Mouse (Mus musculus): Measurements from ENCODE around the gene Itpa. TPM values are rescaled to one million over a fixed set of nuclear protein-coding genes. Genes with fewer than 3 reads are reported as not detected.

Gene Itpa
- polyA plus RNA-seq (2015; fragmentation: Nextera tagmentation; extraction: Ambion mirVana): 41.0 and 44.8 TPM in 2 replicates

DNA sequence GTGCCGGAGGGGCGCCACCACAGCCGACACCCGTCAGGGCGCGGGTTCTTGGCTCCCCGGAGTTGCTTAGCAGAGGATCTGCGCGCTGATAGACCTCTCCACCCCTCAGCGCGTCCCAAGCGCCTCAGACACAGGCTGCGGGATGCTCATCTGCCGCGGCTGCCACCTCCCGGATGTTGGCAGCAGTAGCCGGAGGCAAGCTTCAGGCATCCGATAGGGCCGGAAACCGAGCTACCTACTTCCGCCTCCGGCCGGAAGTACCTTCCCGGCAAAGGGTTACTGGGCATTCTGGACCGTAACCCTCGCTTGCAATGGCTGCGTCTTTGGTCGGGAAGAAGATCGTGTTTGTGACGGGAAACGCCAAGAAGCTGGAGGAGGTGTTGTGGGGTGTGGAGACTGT, at the start of gene Itpa:
Gene Itpa (plus strand): TSS at position 52 of the 400 bp plus-strand sequence.
- Histone ChIP-seq H3K27ac (replicated peaks) (peak within 1 kb of the TSS; percentile 85), H3K27me3 (no peaks in the 10 kb centered on the region), H3K9me3 (replicated peaks) (no peaks in the 10 kb centered on the region), H3K4me2 (peak within 1 kb of the TSS; percentile 75), H3K4me1 (replicated peaks) (peaks cover 62% of the 10 kb centered on the region), H3K4me3 (replicated peaks) (peak within 1 kb of the TSS; percentile 85), H3K36me3 (replicated peaks) (peaks cover 28% of the 10 kb centered on the region), H3K9ac (peak within 1 kb of the TSS; percentile 73)
- under 1% methylated on average over 31 of the region's 31 CpGs for WGBS (ENCODE audit: insufficient replicate concordance)
- peak; percentile 64 for ATAC-seq (ENCODE audit: insufficient read depth)

- H3K9me3 ChIP-seq (replicated peaks): no peaks in the 10 kb centered on the region
- peaks cover 54% of the 10 kb centered on the region for H3K36me3 ChIP-seq (replicated peaks)
- WGBS (ENCODE audit: insufficient replicate concordance): 81% methylated on average over 7 of the region's 7 CpGs
Measured at GRCm38 (mm10) chr2:130618972-130619371, 48.4 kb upstream of the Itpa start.

DNA sequence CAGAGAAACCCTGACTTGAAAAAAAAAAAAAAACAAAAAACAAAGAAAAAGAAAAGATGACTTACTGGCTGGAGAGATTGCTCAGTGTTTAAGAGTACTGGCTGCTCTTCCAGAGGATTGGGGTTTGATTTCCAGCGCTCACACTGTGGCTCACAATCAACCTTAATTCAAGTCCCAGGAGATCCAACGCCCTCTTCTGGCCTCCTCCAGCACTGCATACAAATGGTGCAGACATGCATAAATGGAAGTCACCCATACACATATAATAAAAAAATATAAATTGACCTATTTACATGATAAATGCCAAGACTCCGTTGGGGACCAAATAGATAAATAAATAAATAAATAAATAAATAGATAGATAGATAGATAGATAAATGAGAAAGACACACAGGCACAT, 39.0 kb upstream of the Itpa start:
- WGBS (ENCODE audit: insufficient replicate concordance): 53% methylated on average over 3 of the region's 3 CpGs
- ATAC-seq (ENCODE audit: insufficient read depth): no peak
- peak overlapping the region; percentile 85 for H3K4me2 ChIP-seq
- H3K36me3 ChIP-seq (replicated peaks): peaks cover 35% of the 10 kb centered on the region
- H3K9ac ChIP-seq: peak overlapping the region; percentile 80; the same call in 1 of the 2 replicates
- no peaks in the 10 kb centered on the region for H3K9me3 ChIP-seq (replicated peaks)
- H3K4me1 ChIP-seq (replicated peaks): peaks cover 21% of the 10 kb centered on the region
- peak overlapping the region; percentile 83 for H3K4me3 ChIP-seq (replicated peaks)
- no peak overlapping the region for H3K27ac ChIP-seq (replicated peaks)
- H3K27me3 ChIP-seq: peaks cover 19% of the 10 kb centered on the region

More at GRCm38 (mm10) chr2:130618972-130619371, 48.4 kb upstream of the Itpa start:
- no peak overlapping the region for H3K4me3 ChIP-seq (replicated peaks)
- no peaks in the 10 kb centered on the region for H3K4me1 ChIP-seq (replicated peaks)
- no peaks in the 10 kb centered on the region for H3K27me3 ChIP-seq
- H3K27ac ChIP-seq (replicated peaks): no peak overlapping the region
- no peak for ATAC-seq (ENCODE audit: insufficient read depth)
- H3K9ac ChIP-seq: no peak overlapping the region
- no peak overlapping the region for H3K4me2 ChIP-seq

- Histone ChIP-seq H3K9ac (peak overlapping the region; percentile 80), H3K27ac (replicated peaks) (peak overlapping the region; percentile 80), H3K9me3 (replicated peaks) (no peaks in the 10 kb centered on the region), H3K4me2 (peak overlapping the region; percentile 85), H3K4me3 (replicated peaks) (peak overlapping the region; percentile 83), H3K4me1 (replicated peaks) (peaks cover 22% of the 10 kb centered on the region), H3K36me3 (replicated peaks) (peaks cover 28% of the 10 kb centered on the region), H3K27me3 (peaks cover 27% of the 10 kb centered on the region)
- ATAC-seq (ENCODE audit: insufficient read depth): peak; percentile 70
- 1% methylated on average over 37 of the region's 37 CpGs for WGBS (ENCODE audit: insufficient replicate concordance)
Measured at GRCm38 (mm10) chr2:130629080-130629838, 38.2 kb upstream of the Itpa start.

DNA sequence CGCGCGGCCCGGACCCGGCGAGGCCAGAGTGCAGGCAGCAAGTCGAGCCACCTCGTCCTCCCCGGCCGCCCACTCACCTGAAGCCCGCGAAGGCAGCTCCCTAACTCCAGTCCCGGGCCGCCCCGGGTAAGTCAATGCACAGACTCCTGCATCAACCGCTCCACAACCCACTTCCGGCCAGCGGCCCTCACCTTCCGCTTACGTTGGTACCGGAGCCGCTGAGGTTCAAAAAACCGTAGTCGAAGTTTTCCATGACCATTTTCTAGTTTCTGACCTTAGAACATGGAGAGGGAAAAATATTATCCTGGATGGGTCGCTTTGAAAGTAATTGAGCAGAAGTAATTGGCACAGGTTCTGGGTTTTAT, 37.6 kb upstream of the Itpa start, which contains the start of the genes Fastkd5 and Ubox5:
Gene Fastkd5 (minus strand): TSS at position 189 of the 365 bp plus-strand sequence.
Gene Ubox5 (minus strand): TSS at position 200 of the 365 bp plus-strand sequence.
- Histone ChIP-seq H3K4me3 (replicated peaks) (peak within 1 kb of the TSS; percentile 83), H3K27me3 (peaks cover 33% of the 10 kb centered on the region), H3K27ac (replicated peaks) (peak within 1 kb of the TSS; percentile 80), H3K4me1 (replicated peaks) (peaks cover 28% of the 10 kb centered on the region), H3K9me3 (replicated peaks) (no peaks in the 10 kb centered on the region), H3K4me2 (peak within 1 kb of the TSS; percentile 85), H3K9ac (peak within 1 kb of the TSS; percentile 80), H3K36me3 (replicated peaks) (peaks cover 23% of the 10 kb centered on the region)
- ATAC-seq (ENCODE audit: insufficient read depth): peak; percentile 84
- under 1% methylated on average over 25 of the region's 25 CpGs for WGBS (ENCODE audit: insufficient replicate concordance)

DNA sequence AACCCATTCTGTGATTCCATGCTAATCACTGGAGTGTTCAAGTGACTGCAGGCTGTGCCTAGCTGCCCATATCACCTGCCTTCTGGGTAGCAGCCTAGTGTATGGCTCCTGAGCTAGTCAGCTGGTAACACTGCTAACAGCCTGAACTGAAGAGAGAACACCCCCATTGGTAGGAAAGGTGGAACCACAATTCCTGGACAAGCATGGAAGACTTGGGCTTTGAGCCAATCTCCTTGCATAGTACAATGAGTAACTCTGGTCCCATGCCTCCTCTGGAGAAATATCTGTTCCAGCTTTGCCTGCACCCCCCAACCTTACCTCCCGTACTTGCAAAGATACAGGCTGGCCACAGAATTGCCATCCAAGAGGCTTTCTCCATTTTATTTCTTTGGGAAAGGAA, 35.0 kb upstream of the Itpa start:
- WGBS (ENCODE audit: insufficient replicate concordance): 57% methylated on average over 1 of the region's 1 CpGs
- Histone ChIP-seq H3K27me3 (peaks cover 59% of the 10 kb centered on the region), H3K4me1 (replicated peaks) (peaks cover 43% of the 10 kb centered on the region)

DNA sequence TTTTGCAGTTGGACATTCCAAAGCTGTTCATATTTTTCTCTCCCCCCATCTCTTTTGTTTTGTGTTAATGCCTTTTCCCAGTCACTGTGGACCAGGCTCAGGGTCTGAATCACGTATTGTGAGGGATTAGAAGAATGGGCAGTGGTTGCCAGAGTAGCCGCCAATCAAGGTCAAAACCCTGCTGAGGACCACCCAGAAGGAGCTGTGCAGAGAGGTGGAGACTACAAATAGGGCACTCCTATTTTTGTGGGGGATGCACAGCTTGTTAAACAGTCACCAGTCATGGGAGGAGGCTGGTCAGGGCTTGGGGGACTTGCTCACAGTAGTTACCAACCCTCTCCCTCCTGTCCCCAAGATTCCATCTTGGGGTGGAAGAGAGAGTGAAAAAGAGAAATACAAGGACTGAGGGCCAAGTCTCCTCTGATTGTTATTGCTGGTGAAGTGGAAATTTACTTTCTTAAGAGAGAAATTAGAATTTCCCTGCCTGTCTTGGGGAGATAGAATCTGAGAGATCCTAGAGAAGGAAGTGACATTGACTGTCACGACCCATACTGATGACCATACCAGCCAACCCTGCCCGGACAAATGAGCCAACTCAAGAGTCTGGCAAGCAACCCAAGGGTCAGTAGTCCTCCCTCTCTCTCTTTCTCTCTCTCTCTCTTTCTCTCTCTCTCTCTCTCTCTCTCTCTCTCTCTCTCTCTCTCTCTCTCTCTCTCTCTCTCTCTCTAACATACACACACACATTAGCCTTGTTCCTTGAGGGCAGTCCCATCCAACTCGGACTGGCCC, 34.3 kb upstream of the Itpa start:
- no peak overlapping the region for H3K27ac ChIP-seq (replicated peaks)
- H3K9me3 ChIP-seq (replicated peaks): no peaks in the 10 kb centered on the region
- H3K9ac ChIP-seq: no peak overlapping the region
- WGBS (ENCODE audit: insufficient replicate concordance): 49% methylated on average over 5 of the region's 5 CpGs
- peaks cover 5% of the 10 kb centered on the region; the same call in 1 of the 2 replicates for H3K36me3 ChIP-seq (replicated peaks)
- H3K4me2 ChIP-seq: no peak overlapping the region
- no peak for ATAC-seq (ENCODE audit: insufficient read depth)
- H3K27me3 ChIP-seq: peaks cover 66% of the 10 kb centered on the region
- peaks cover 43% of the 10 kb centered on the region for H3K4me1 ChIP-seq (replicated peaks)
- no peak overlapping the region for H3K4me3 ChIP-seq (replicated peaks)

More for the DNA sequence above, 35.0 kb upstream of the Itpa start:
- Histone ChIP-seq H3K4me2 (no peak overlapping the region), H3K36me3 (replicated peaks) (peaks cover 11% of the 10 kb centered on the region), H3K9me3 (replicated peaks) (no peaks in the 10 kb centered on the region), H3K9ac (no peak overlapping the region), H3K4me3 (replicated peaks) (no peak overlapping the region), H3K27ac (replicated peaks) (no peak overlapping the region)
- ATAC-seq (ENCODE audit: insufficient read depth): no peak

DNA sequence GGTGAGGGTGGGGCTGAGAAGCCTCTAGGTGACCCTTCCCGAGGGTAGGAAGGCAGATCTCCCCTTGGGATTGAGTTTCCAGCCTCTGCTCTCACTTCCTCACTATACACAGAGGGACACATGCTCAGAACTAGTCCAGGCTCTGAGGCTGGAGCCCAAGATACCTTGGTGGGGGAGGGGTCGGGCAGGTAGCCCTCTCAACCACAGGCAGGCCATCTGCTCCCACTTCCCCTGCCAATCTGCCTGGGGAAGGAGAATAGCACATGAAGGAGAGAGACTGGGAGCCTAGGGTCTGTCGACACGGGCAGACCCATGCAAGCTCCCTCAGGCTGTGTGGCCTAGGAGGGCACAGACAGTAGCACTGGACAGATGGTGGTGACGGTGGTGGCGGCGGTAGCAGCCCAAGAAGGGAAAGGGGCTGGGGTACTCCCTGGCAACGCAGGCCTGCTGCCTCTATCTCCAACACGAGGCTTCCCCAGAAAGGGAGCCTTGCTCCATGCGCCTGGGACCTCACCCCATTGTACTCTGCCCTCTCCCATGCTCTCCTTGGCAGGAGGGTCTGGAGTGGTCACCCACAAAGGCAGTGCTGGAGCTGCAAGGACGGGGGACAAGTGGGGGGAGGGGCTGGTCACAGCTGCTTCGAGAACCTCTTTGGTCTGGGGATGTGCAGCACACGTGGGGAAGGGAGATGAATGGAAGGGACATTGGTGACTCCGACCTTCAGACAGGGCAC, 33.2 kb upstream of the Itpa start:
- Histone ChIP-seq H3K9ac (no peak overlapping the region), H3K4me3 (replicated peaks) (no peak overlapping the region)
- 25% methylated on average over 14 of the region's 14 CpGs for WGBS (ENCODE audit: insufficient replicate concordance)

GRCm38 (mm10) chr2:130634739-130635411, 32.5 kb upstream of the Itpa start:
- Histone ChIP-seq H3K36me3 (replicated peaks) (0 out of 2 replicates have a peak, but pooled peaks cover 4% of the 10 kb centered on the region), H3K4me3 (replicated peaks) (peak overlapping the region; percentile 36), H3K27me3 (peaks cover 82% of the 10 kb centered on the region), H3K4me1 (replicated peaks) (peaks cover 33% of the 10 kb centered on the region), H3K9me3 (replicated peaks) (no peaks in the 10 kb centered on the region), H3K27ac (replicated peaks) (no peak overlapping the region), H3K9ac (no peak overlapping the region), H3K4me2 (peak overlapping the region; percentile 60)
- 3% methylated on average over 38 of the region's 38 CpGs for WGBS (ENCODE audit: insufficient replicate concordance)
- ATAC-seq (ENCODE audit: insufficient read depth): no peak

More for the DNA sequence above, 33.2 kb upstream of the Itpa start:
- Histone ChIP-seq H3K4me1 (replicated peaks) (peaks cover 34% of the 10 kb centered on the region), H3K4me2 (peak overlapping the region; percentile 60), H3K27ac (replicated peaks) (no peak overlapping the region), H3K36me3 (replicated peaks) (0 out of 2 replicates have a peak, but pooled peaks cover 4% of the 10 kb centered on the region), H3K9me3 (replicated peaks) (no peaks in the 10 kb centered on the region), H3K27me3 (peaks cover 76% of the 10 kb centered on the region)
- no peak for ATAC-seq (ENCODE audit: insufficient read depth)

DNA sequence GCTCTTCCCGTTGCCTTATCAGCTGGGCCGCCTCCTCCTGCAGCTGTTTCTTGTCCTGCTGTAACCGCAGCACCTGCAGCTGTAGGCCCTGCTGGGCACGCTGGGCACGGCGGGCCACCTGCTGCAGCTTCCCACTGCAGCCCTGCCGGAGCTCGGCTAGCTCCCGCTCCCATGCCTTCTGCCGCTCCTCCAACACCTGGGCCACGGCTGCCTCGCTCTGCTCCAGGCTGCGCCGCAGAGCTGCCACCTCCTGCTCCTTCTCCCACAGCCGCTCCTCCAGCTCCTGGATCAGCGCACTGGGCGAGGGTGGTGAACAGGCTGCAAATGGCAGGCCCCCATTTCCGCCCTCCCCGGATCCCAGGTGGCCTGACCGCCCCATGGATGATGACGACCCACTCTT, 31.6 kb upstream of the Itpa start:
- no peak overlapping the region for H3K9ac ChIP-seq
- 0 out of 2 replicates have a peak, but pooled peaks cover 4% of the 10 kb centered on the region for H3K36me3 ChIP-seq (replicated peaks)
- peak; percentile 38; the same call in 1 of the 2 replicates for ATAC-seq (ENCODE audit: insufficient read depth)
- H3K4me1 ChIP-seq (replicated peaks): peaks cover 30% of the 10 kb centered on the region
- peak overlapping the region; percentile 60 for H3K4me2 ChIP-seq
- H3K9me3 ChIP-seq (replicated peaks): no peaks in the 10 kb centered on the region
- peak overlapping the region; percentile 36 for H3K4me3 ChIP-seq (replicated peaks)
- H3K27me3 ChIP-seq: peaks cover 91% of the 10 kb centered on the region
- no peak overlapping the region for H3K27ac ChIP-seq (replicated peaks)
- 16% methylated on average over 21 of the region's 21 CpGs for WGBS (ENCODE audit: insufficient replicate concordance)

Data from liver, embryonic 15.5 days (tissue).